Mouse (Mus musculus) stomach, postnatal 0 days (tissue): ENCODE measurements around the gene Stk11. TPM values are rescaled to one million over a fixed set of nuclear protein-coding genes. Genes with fewer than 3 reads are reported as not detected.
"Not testable (repeated sequence)": the region's sequence is repeated elsewhere in the genome, so short reads cannot be mapped to it uniquely, and the experiment has no call there.

Experiments used
- ATAC-seq: fragments of 200-750 bp; cut with Nextera tagmentation; 2 replicates; pipeline ENCODE4 v1.8.0; 2017; ENCODE audit not compliant: low FRiP score, low TSS enrichment
- DNase-seq: peaks from one replicate; pipeline ENCODE4 v3.0.0-alpha.2; 2016; ENCODE audit warnings: low spot score
- H3K27ac ChIP-seq: fragments of 300-500 bp; sonication (generic); replicated peaks from 2 replicates; pipeline ENCODE4 v1.5.1; 2014; ENCODE audit warnings: mild to moderate bottlenecking, control low read depth
- H3K27me3 ChIP-seq: fragments of 300-500 bp; sonication (generic); 2 replicates; pipeline ENCODE4 v1.6.1; 2014; ENCODE audit warnings: low read length; ENCODE audit not compliant: control insufficient read depth, insufficient read depth
- H3K36me3 ChIP-seq: fragments of 300-500 bp; sonication (generic); 2 replicates; pipeline ENCODE4 v1.6.1; 2014; ENCODE audit warnings: low read length, mixed read lengths; ENCODE audit not compliant: control insufficient read depth, insufficient read depth
- H3K4me1 ChIP-seq: fragments of 300-500 bp; sonication (generic); replicated peaks from 2 replicates; pipeline ENCODE4 v1.6.1; 2014; ENCODE audit warnings: antibody characterized with exemption; ENCODE audit not compliant: control insufficient read depth, insufficient read depth
- H3K4me2 ChIP-seq: fragments of 300-500 bp; sonication (generic); replicated peaks from 2 replicates; pipeline ENCODE4 v1.6.1; 2014; ENCODE audit warnings: low read depth, mild to moderate bottlenecking, control low read depth, moderate library complexity
- H3K4me3 ChIP-seq: fragments of 300-500 bp; sonication (generic); 2 replicates; pipeline ENCODE4 v1.5.1; 2014; ENCODE audit warnings: low read depth, low read length, control low read depth
- H3K9ac ChIP-seq: fragments of 300-500 bp; sonication (generic); 2 replicates; pipeline ENCODE4 v1.6.1; 2014; ENCODE audit warnings: mild to moderate bottlenecking, low read length, control low read depth, mixed read lengths
- H3K9me3 ChIP-seq: fragments of 300-500 bp; sonication (generic); 2 replicates; pipeline ENCODE4 v1.6.1; 2016; ENCODE audit warnings: low read length; ENCODE audit not compliant: control insufficient read depth
- CTCF ChIP-seq: IDR thresholded peaks from 2 replicates; pipeline ENCODE4 v1.5.1; 2016; ENCODE audit warnings: antibody characterized with exemption, low read depth, mild to moderate bottlenecking, moderate library complexity
- EP300 ChIP-seq: optimal IDR thresholded peaks from 2 replicates; pipeline ENCODE3; 2016; ENCODE audit warnings: antibody characterized with exemption
- WGBS: fragments of 180-500 bp; shearing (Covaris S2); extraction: QIAGEN DNeasy Blood & Tissue Kit; methylation state at CpG from one replicate; pipeline ENCODE4 v1.1.7; 2014; 5-methylcytosine and 5-hydroxymethylcytosine counted together
- polyA plus RNA-seq: library from polyadenylated mRNA; unstranded; fragments of >200 nt; fragmentation: Nextera tagmentation; extraction: Ambion mirVana; gene quantifications from 2 replicates; pipeline ENCODE4 v1.2.1, GENCODE M21; 2015

Gene Stk11
- polyA plus RNA-seq, 1 experiment from 2014 or later: 10.3 TPM

DNA sequence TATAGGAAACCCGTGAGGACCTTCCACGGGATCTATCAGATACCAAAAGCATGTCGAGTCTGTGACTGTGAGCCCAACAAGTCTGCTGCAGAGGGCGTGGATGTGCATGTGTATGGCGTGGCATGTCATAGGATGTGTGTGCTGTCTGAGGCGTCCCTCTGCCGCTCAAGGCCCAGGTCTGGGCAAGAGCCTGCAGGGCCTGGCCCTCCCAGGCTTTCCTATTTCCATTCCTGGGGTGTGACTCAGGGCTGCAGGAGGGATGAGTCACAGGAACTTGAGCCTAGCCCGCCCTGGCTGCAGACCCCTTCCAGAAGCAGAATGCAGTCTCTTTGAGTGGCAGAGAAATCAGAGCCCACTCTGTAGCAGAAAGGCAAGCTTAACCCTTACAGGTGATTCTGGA, 48.1 kb downstream of the Stk11 start:
- H3K36me3 ChIP-seq: no peaks in the 10 kb centered on the region
- H3K4me2 ChIP-seq: peak overlapping the region; percentile 89; the same call in 1 of the 2 replicates
- peak overlapping the region; percentile 82 for H3K27ac ChIP-seq

GRCm38 (mm10) chr10:80164161-80164997, 48.8 kb downstream of the Stk11 start:
- peak overlapping the region; percentile 82 for H3K27ac ChIP-seq
- peak overlapping the region; percentile 62 for H3K9ac ChIP-seq
- peak overlapping the region; percentile 41 for H3K4me3 ChIP-seq
- DNase-seq (no peak), ATAC-seq (no peak)
- TF ChIP-seq CTCF: no peak
- TF ChIP-seq EP300: no peak
- WGBS: 9% methylated on average over 38 of the region's 44 CpGs
- H3K9me3 ChIP-seq: no peaks in the 10 kb centered on the region
- H3K4me2 ChIP-seq: peak overlapping the region; percentile 89
- no peaks in the 10 kb centered on the region for H3K36me3 ChIP-seq
- H3K4me1 ChIP-seq: peaks cover 18% of the 10 kb centered on the region
- no peaks in the 10 kb centered on the region for H3K27me3 ChIP-seq

More for the DNA sequence above, 48.1 kb downstream of the Stk11 start:
- H3K9ac ChIP-seq: no peak overlapping the region; the same call in 1 of the 2 replicates
- WGBS: 38% methylated on average over 8 of the region's 8 CpGs
- H3K27me3 ChIP-seq: no peaks in the 10 kb centered on the region
- H3K9me3 ChIP-seq: no peaks in the 10 kb centered on the region
- no peak overlapping the region for H3K4me3 ChIP-seq
- H3K4me1 ChIP-seq: peaks cover 24% of the 10 kb centered on the region
- peak; percentile 24 for TF ChIP-seq CTCF
- no peak for TF ChIP-seq EP300
- ATAC-seq (no peak), DNase-seq (peak; percentile 60)

GRCm38 (mm10) chr10:80164998-80165344, 49.4 kb downstream of the Stk11 start:
- Histone ChIP-seq H3K4me2 (peak overlapping the region; percentile 89), H3K27ac (peak overlapping the region; percentile 82), H3K4me3 (peak overlapping the region; percentile 41), H3K27me3 (no peaks in the 10 kb centered on the region), H3K4me1 (peaks cover 17% of the 10 kb centered on the region), H3K9me3 (no peaks in the 10 kb centered on the region), H3K36me3 (peaks cover 2% of the 10 kb centered on the region; the same call in 1 of the 2 replicates), H3K9ac (peak overlapping the region; percentile 62)
- TF ChIP-seq EP300 (no peak), CTCF (peak; percentile 100)
- peak; percentile 29 for ATAC-seq
- WGBS: under 1% methylated on average over 17 of the region's 17 CpGs
- peak; percentile 97 for DNase-seq

- no peak for ATAC-seq
- Histone ChIP-seq H3K4me1 (peaks cover 17% of the 10 kb centered on the region), H3K27me3 (no peaks in the 10 kb centered on the region), H3K27ac (peak within 1 kb of the TSS; percentile 82), H3K4me3 (peak within 1 kb of the TSS; percentile 41), H3K36me3 (peaks cover 7% of the 10 kb centered on the region), H3K4me2 (peak within 1 kb of the TSS; percentile 89), H3K9me3 (no peaks in the 10 kb centered on the region), H3K9ac (peak within 1 kb of the TSS; percentile 62)
- DNase-seq: no peak
- WGBS: 17% methylated on average over 20 of the region's 20 CpGs
- no peak for TF ChIP-seq CTCF
- no peak for TF ChIP-seq EP300
Observed at GRCm38 (mm10) chr10:80165392-80166128, 50.0 kb downstream of the Stk11 start, which contains the start of gene Cirbp. Cirbp (plus strand) TSS chr10:80165985.

DNA sequence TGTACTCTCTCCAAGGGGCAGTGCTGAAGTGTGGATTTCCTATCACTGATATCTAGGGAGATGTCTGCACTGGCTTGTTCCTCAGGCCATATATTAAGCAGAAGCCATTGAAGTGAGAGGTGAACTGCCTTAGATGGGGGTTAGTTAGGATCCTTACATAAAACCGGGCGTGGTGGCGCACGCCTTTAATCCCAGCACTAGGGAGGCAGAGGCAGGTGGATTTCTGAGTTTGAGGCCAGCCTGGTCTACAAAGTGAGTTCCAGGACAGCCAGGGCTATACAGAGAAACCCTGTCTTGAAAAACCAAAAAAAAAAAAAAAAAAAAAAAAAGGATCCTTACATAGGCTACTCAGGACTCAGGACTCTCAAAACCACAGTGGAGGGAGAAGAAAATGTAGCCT, 50.5 kb downstream of the Stk11 start:
- not testable (repeated sequence) for H3K9ac ChIP-seq

More for the DNA sequence above, 50.5 kb downstream of the Stk11 start:
- H3K36me3 ChIP-seq: peaks cover 11% of the 10 kb centered on the region
- DNase-seq, H3K4me2 ChIP-seq, H3K27me3 ChIP-seq, H3K4me3 ChIP-seq, ATAC-seq, H3K9me3 ChIP-seq: not testable (repeated sequence)
- 83% methylated on average over 4 of the region's 4 CpGs for WGBS
- H3K4me1 ChIP-seq: peaks cover 13% of the 10 kb centered on the region
- H3K27ac ChIP-seq: peak overlapping the region; percentile 65
